Mouse (Mus musculus) lung, adult 2 months (tissue): ENCODE measurements at regions not wholly inside any gene's neighbourhood (a gene's known extent, or its start where the extent isn't known, plus 50 kb on each side); places are given as distances from the start of the nearest gene placed in this dataset.

Experiments used
- CTCF ChIP-seq: fragments of 200-500 bp; IDR thresholded peaks from 2 replicates; pipeline ENCODE4 v1.5.1; 2011; ENCODE audit warnings: mild to moderate bottlenecking, low read length, control low read depth; ENCODE audit not compliant: insufficient read depth
- POLR2A ChIP-seq: fragments of 200-500 bp; IDR thresholded peaks from 2 replicates; pipeline ENCODE4 v1.6.1; 2011; ENCODE audit warnings: low read depth, mild to moderate bottlenecking, control low read depth, low read length, borderline replicate concordance; ENCODE audit errors: extremely low read depth

DNA sequence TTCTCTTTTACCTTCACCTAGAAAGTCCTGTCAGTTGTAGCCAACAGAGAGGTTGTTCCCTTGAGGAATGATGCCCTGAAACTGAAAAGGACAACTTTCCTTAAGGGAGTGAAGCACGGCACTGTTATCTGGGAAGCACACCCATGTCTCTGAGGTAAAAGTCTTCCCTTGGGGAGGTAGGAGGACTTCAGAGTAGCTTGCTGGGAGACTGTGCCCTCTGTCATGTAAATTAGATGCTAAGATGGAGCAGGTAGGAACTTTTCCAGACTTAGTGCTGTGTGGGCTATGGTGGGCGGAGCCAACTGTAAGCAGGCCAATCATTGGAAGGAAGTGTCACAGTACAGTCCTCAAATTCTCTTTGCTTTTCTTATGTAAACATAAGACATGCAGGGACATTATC lies 240.3 kb upstream of the Gm765 start:
- TF ChIP-seq POLR2A (no peak), CTCF (no peak)
